Mouse (Mus musculus) monocyte, adult 5-6 weeks (primary cell): ENCODE data around the gene Hilpda. TPM values are rescaled to one million over a fixed set of nuclear protein-coding genes. Genes with fewer than 3 reads are reported as not detected.

ENCODE experiments used
- ATAC-seq: fragments of 153-309, 156-312 bp; replicated peaks from 2 replicates; pipeline ENCODE4 v1.8.0; 2017; ENCODE audit warnings: mild to moderate bottlenecking; ENCODE audit not compliant: low TSS enrichment, insufficient number of reproducible peaks, severe bottlenecking, poor library complexity, low FRiP score
- total RNA-seq: library from RNA; stranded (forward); fragments of 200-1000, 200-491, 200-594 nt; gene quantifications from 3 replicates; pipeline ENCODE4 v1.2.3, GENCODE M21; 2017

Gene Hilpda
- total RNA-seq, 1 experiment from 2014 or later = 8.9 TPM

DNA sequence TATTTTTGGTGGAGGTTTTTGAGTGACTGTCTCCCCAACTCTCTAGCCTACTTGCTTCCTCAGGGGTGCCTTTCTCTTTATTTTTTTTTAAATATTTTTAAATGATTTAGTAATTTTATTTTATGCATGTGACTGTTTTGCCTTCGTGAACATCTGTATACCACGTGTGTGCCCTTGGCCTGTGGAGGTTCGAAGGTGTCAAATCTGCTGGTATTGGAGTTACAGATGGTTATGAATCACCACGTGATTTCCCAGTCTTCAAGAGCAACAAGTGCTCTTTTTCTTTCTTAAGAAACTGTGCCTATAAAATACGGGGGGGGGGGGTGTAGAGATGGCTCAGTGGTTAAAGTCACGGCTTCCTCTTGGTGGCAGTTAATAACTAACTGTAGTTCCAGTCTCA lies 49.3 kb downstream of the Hilpda start:
- no peak for ATAC-seq

DNA sequence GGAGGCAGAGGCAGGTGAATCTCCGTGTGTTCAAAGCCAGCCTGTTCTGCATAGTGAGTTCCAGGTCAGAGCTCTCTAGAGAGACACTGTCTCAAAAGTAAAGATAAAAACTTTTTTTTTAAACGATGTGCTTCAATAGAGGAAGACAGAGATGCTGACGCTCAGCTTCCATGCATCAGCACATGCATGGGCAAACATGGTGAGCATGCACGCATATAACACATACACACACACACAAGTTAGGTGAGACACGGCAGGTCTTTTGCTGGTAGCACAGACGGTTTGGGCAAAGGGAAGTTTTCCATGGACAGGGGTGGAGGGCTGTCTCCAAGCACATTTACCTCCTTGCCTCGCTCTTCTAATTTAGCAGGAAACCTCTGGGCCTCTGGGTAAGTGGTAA lies 49.9 kb downstream of the Hilpda start:
- ATAC-seq = no peak

DNA sequence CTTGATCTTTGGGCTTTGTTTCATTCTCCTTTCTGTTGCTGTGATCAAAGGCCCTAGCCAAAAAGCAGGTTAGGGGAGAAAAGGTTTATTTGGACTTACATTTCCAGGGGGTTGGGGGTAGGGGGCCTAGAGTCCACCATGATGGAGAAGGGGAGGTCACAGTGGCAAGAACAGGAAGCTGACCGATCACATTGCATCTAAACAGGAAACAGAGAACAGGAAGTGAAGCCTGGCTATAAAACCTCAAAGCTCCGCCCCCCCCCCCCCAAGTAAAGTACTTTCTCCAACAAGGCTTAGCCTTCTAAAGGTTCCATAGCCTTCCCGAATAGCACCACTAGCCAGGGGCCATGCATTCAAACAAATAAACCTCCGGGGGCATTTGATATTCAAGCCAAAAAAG lies 50.4 kb downstream of the Hilpda start:
- ATAC-seq = no peak

Other genes with a start within 250 kb of the Hilpda start
- not detected in 3 replicates for gene Lep, start 212.3 kb upstream of the Hilpda start, total RNA-seq
- gene Rbm28, start 107.5 kb upstream of the Hilpda start, total RNA-seq = 50.0 to 66.4 TPM (median 59.6 TPM) in 3 replicates
- gene Prrt4, start 92.9 kb upstream of the Hilpda start, total RNA-seq = not detected in 3 replicates
- gene Impdh1, start 56.1 kb upstream of the Hilpda start, total RNA-seq = 16.4 to 27.6 TPM (median 22.7 TPM) in 3 replicates
- 1.9 TPM in 1 of 3 replicates, not detected in the others for gene Fam71f2, start 7.1 kb downstream of the Hilpda start, total RNA-seq
- gene Fam71f1, start 46.7 kb downstream of the Hilpda start, total RNA-seq = not detected in 3 replicates
- gene Calu, start 75.6 kb downstream of the Hilpda start, total RNA-seq = 134 to 144 TPM (median 142 TPM) in 3 replicates
- gene Opn1sw, start 116.0 kb downstream of the Hilpda start, total RNA-seq = not detected in 3 replicates
- gene Ccdc136, start 123.8 kb downstream of the Hilpda start, total RNA-seq = 0.49 to 0.96 TPM (median 0.67 TPM) in 3 replicates
- gene Flnc, start 160.8 kb downstream of the Hilpda start, total RNA-seq = not detected in 3 replicates
- 216 to 361 TPM (median 337 TPM) in 3 replicates for gene Atp6v1f, start 195.2 kb downstream of the Hilpda start, total RNA-seq
- 0.78 TPM in 1 of 3 replicates, not detected in the others for gene Atp6v1fnb, start 198.9 kb downstream of the Hilpda start, total RNA-seq
- gene Kcp, start 235.5 kb downstream of the Hilpda start, total RNA-seq = not detected in 3 replicates